Mouse (Mus musculus) kidney, adult 18-20 months (tissue): ENCODE measurements around the gene Prnd.

Experiments used
- DNase-seq: peaks from one replicate; pipeline ENCODE4 v3.0.0; 2021

Gene Prnd

DNA sequence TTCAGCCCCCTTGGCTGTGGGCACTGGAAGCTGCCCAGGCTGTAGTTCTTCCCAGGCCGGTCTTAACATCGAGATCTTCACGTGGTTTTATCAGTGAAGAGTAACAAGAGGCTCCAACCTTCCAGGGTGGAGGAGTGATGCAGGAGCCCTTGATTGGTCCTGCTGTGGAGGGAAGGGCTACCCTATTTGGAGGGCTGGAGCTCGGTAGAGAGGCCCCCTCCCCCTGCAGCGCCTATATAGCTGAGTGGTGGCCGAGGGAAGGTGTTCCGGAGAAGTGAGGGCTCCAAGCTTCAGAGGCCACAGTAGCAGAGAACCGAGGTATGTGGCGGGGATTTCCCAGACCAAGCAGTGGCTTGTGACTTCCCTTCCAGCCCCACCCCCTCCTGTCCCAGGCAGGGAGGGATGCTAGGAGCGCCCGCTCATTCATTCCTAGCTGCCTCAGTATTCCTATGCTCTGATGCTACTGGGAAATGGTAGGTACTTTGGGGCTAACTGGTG, at the start of gene Prnd:
Gene Prnd (plus strand): TSS at position 264 of the 498 bp plus-strand sequence.
- DNase-seq = peak; percentile 1

GRCm38 (mm10) chr2:131902423-131902822, 48.2 kb upstream of the Prnd start:
- DNase-seq = no peak

DNA sequence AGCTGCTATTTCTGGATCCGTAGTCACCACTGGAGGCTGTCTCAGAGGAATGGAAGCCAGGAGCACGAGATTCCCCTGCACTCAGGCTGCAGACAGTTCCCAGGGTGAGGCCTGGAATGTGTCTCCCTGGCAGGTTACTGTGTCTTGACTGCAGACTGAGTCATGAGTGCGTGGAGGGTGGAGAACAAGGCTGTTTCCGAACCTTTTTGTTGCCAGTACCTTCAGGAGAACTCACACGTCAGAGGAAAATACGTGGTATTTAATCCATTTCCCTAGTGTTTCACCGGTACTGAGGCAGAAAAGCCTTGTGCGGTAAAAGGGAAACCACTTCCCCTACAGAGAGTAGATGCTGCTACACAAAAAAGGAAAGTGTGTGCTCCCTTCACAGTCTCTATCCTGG, 47.8 kb upstream of the Prnd start:
- DNase-seq = no peak

DNA sequence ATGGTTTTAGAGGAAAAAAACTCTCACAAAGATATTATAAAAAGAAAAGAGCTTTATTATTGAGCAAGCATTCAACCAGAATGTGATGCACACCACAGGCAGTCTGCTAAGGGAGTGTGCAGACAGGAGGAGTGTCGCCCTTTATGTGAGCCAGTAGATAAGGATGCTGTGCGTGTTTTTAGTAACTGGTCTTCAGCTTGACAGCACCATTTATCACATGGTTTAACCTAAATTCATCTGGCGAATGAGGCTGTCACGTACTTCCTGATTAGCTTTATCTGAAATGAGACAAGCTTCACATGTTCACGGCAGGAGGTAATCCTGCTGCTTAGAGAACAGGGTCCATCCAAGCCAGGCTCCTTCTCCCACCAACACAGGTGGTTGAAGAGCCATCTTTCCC, 45.6 kb upstream of the Prnd start:
- DNase-seq = no peak

- DNase-seq = no peak
Measured at GRCm38 (mm10) chr2:131905776-131906175, 44.9 kb upstream of the Prnd start.

- no peak for DNase-seq
Measured at GRCm38 (mm10) chr2:131906266-131906665, 44.4 kb upstream of the Prnd start.

DNA sequence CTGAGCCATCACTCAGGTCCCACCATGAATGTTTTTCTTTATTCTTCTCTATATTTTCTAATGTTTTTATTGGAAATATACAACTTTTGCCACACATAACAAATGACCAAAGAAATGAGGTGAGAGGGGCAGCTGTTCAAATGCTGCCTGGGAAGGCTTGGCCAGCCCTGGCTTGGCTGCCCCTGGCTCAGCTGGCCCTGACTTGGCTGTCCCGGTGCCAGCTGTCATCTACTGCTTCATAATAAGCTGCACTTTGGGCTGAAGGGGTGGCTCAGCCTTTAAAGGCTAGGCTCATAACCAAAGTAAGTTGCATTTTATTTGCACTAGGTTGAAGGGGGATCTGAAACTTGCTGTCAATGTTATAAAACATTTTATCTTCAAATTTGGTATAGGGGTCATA, 43.8 kb upstream of the Prnd start:
- DNase-seq = peak; percentile 25

- DNase-seq = no peak
Measured at GRCm38 (mm10) chr2:131907311-131907710, 43.4 kb upstream of the Prnd start.

- DNase-seq = peak; percentile 49
Measured at GRCm38 (mm10) chr2:131908351-131908861, 42.3 kb upstream of the Prnd start.

DNA sequence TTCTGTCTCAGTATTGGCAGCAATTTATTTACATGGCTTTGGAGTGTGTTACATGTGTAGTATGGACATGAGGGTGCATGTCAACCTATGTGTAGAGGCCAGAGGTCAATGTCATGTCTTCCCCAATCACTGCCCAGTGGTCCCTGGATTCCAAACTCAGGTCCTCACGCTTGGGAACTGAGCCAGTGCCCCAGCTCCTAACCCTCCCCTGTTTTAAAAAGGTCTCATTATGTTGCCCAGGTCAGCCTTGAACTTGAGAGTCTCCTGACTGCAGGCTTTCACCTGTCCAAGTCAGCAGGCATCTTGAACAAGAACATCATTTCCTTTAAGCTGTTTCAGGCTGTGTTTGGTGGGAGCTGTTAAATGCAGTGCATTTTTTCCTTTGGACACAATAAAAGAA, 41.8 kb upstream of the Prnd start:
- DNase-seq = peak; percentile 27

- peak; percentile 90 for DNase-seq
Measured at GRCm38 (mm10) chr2:131909683-131910572, 40.7 kb upstream of the Prnd start, which contains the start of the genes Prnp and Prn. Gene Prnp, plus strand, starts transcription at chr2:131909928. Gene Prn, plus strand, starts transcription at chr2:131909957.

- no peak for DNase-seq
Measured at GRCm38 (mm10) chr2:131910847-131911246, 39.8 kb upstream of the Prnd start.

DNA sequence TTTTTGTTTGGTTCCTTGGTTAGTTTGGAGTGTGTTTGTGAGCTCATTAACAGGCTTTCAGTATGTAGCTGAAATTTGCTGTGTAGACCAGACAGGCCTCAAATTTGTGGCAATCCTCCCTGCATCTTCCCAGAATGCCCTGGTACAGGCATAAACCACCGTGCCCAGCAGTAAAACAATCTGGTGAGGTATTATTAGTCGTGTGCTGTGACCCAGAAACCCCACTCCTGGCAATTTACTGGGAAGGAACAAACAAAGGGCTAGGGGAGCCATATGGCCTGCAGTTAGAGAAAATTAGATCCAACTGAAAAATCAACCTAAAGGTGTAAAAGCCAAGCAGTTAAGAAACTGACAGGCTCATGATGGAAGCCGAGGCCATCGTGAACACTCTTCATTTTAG, 39.3 kb upstream of the Prnd start:
- DNase-seq = no peak

- no peak for DNase-seq
Measured at GRCm38 (mm10) chr2:131912526-131913258, 38.0 kb upstream of the Prnd start.

GRCm38 (mm10) chr2:131932275-131932902, 18.3 kb upstream of the Prnd start:
- DNase-seq = no peak

DNA sequence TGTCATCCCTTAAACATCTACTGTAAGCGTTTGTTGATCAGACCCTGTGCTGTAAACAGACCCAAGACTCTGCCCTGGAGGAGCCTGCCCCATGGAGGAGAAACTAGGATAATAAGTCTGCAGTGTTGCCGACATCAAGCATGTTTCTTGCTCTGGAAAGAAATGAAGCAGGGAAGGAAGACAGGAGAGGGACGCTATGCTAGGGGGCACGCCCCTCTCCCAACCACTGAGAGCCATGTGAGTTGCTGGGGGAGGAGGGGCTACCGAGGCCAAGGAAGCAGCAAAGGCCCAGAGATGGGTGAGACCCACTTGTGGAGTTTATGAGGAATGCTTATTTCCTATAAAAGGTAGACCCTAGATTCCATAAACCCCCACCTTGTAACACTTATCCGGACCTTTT, 17.6 kb upstream of the Prnd start:
- no peak for DNase-seq

DNA sequence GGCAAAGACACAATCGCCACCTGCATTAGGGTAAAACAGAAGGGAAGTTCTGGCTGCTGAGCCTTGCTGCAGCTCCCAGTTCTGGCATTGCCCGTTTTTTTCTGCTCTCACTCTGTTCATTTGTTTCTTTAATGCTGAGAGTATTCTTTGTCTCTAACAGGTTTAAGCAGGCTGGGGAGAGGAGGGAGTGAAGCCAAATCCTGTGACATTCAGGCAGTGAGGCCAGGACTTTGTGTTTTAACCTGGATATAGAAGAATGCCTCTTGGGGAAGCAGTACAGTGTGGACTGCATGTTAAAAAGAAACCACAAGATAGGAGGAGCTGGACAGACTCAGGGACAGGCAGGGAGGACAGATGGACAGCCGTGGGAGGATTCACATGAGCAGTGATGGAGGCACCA, 17.1 kb upstream of the Prnd start:
- DNase-seq = peak; percentile 18

- DNase-seq = no peak
Measured at GRCm38 (mm10) chr2:131934243-131934642, 16.4 kb upstream of the Prnd start.

DNA sequence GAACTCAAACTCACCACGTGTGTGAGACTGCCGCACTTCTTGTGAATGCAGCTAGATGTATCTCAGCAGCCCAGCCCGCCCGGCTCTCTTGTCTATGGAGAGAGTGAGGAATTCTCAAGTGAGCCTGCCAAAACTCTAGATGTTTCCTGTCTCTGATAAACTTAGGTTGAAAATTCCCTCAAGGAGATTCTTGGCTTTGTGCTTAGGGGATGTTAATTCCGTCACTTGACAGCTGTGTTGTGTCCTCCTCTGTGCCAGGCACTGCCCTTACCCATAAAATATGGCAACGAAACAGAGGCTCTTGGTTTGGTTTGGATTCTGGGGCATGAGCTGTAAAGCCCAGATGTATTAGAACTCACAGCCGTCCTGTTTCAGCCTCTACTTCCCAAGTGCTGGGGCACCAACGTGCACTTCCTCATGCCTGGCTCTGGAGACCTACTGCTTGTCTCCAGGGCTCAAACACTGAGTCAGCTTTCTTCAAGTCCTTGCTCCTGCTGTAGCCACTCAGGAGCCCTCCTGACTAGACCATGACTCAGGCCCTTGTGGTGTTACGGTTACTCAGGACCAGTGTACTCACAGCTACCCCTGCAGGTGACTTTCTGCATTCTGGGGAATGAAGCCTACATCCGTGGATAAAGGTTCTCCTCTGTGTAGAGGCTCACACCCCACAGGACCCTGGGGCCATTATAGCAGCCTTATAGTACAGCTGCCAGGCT, 15.1 kb upstream of the Prnd start:
- DNase-seq = no peak

- DNase-seq = no peak
Measured at GRCm38 (mm10) chr2:131936410-131936809, 14.3 kb upstream of the Prnd start.

GRCm38 (mm10) chr2:131939404-131940111, 11.1 kb upstream of the Prnd start:
- peak; percentile 65 for DNase-seq

DNA sequence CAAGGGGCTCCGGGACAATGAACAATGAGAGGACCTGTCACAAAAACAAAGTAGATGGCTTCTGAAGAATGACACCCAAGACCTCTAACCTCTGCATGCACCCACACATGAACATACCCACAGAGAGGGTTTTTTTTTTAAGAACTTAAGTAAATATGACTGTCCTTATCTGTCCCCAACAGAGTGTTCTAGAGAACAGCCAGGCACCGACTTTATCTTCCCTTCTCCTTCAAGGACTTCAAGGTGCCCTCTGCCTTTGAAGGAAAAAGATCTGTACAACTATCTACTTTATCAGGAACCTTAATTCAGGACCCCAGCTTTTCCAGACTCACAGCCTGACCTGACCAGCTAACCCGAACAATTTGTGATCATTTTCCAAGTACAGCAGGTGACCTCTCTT, 10.2 kb upstream of the Prnd start:
- DNase-seq = no peak
